8 mouse cellular contexts compared by ENCODE assay signal in genomic region chr7:30873083-30873482, GRCm38 (mm10). TPM values are rescaled to one million over a fixed set of nuclear protein-coding genes. Genes with fewer than 3 reads are reported as not detected.
A peak's percentile ranks its signal among the peaks of the same experiment; 100 is the strongest.
DNase-seq lines count a peak whose midpoint lies in the region; ATAC-seq and TF ChIP-seq lines count a peak whose summit lies in the region.

No protein-coding gene starts in this region.

- intact Hi-C loops in gastrocnemius, adult 2 months (cut with DNase I) = loop anchor here (2.0 to 10.0 kb wide), 2 partner anchors 102 to 222 kb away; no protein-coding TSS in a partner anchor

- no peak overlapping the region for H3K27ac ChIP-seq in cerebellum, adult 2 months (ENCODE audit: insufficient read depth, low read length)
- H3K27ac ChIP-seq in gastrocnemius, adult 2 months = no peak overlapping the region
- no peak overlapping the region for H3K27ac ChIP-seq in hindbrain, embryonic 16.5 days (ENCODE audit: low read depth, low read length)

- peak; percentile 13 for DNase-seq in MN1 (ENCODE audit: low spot score)
- DNase-seq in cerebellum, adult 2 months = peak; percentile 61 to 64
- DNase-seq in gastrocnemius, adult 2 months = peak; percentile 78
- DNase-seq in layer of hippocampus, postnatal 36 days = peak; percentile 50 to 57
- DNase-seq in right cerebral cortex, adult 18-20 months = peak; percentile 57
- peak; percentile 42 to 67 for DNase-seq in urinary bladder, adult 18-20 months (ENCODE audit: low spot score in 2 of 2)

- 17% methylated on average over 15 of the region's 15 CpGs for WGBS in cerebellum, adult 2 months
- WGBS in hindbrain, embryonic 16.5 days = 22% methylated on average over 15 of the region's 15 CpGs

- TF ChIP-seq CTCF in cerebellum, adult 2 months (IDR thresholded peaks at IDR 0.05; ENCODE audit: borderline replicate concordance, insufficient read depth, low read depth, low read length) = peak; percentile 63
- TF ChIP-seq CTCF in gastrocnemius, adult 2 months (IDR thresholded peaks at IDR 0.05) = peak; percentile 75

- peak overlapping the region; percentile 42 for H3K4me2 ChIP-seq in hindbrain, embryonic 16.5 days (ENCODE audit: low read length)

- no peaks in the 10 kb centered on the region for H3K36me3 ChIP-seq in hindbrain, embryonic 16.5 days (ENCODE audit: control insufficient read depth, insufficient read depth, low read length)

- ATAC-seq in hindbrain, embryonic 16.5 days = no peak
- ATAC-seq in megakaryocyte, adult 5-6 weeks (ENCODE audit: poor library complexity, severe bottlenecking) = peak; percentile 95

- no peak for TF ChIP-seq POLR2A in cerebellum, adult 2 months (IDR thresholded peaks at IDR 0.05; ENCODE audit: borderline replicate concordance, insufficient read depth, low read length)

- H3K27me3 ChIP-seq in cerebellum, adult 2 months (ENCODE audit: control insufficient read depth, insufficient read depth, low read length) = no peaks in the 10 kb centered on the region
- H3K27me3 ChIP-seq in hindbrain, embryonic 16.5 days (replicated peaks; ENCODE audit: control insufficient read depth, insufficient read depth, low read length) = no peaks in the 10 kb centered on the region; the same call in 1 of the 2 replicates

- H3K9me3 ChIP-seq in hindbrain, embryonic 16.5 days (ENCODE audit: control insufficient read depth, low read length) = no peaks in the 10 kb centered on the region

- H3K4me3 ChIP-seq in cerebellum, adult 2 months (replicated peaks; ENCODE audit: insufficient read depth, low read depth, low read length) = no peak overlapping the region
- peak overlapping the region; percentile 34; the same call in 1 of the 2 replicates for H3K4me3 ChIP-seq in gastrocnemius, adult 2 months
- no peak overlapping the region for H3K4me3 ChIP-seq in hindbrain, embryonic 16.5 days (ENCODE audit: low read length)

- no peaks in the 10 kb centered on the region for H3K4me1 ChIP-seq in cerebellum, adult 2 months (ENCODE audit: control insufficient read depth, insufficient read depth, low read length)
- no peaks in the 10 kb centered on the region for H3K4me1 ChIP-seq in hindbrain, embryonic 16.5 days (ENCODE audit: control insufficient read depth, insufficient read depth, low read depth, low read length)

- H3K9ac ChIP-seq in hindbrain, embryonic 16.5 days (ENCODE audit: low read depth, low read length) = no peak overlapping the region

RNA-seq across cellular contexts. Expression of gene Cd22, which starts 7.1 kb away (rescaled TPM):
- polyA plus RNA-seq in cerebellum, adult 2 months (2012; rRNA removed) = 0.11 and 0.19 TPM in 2 replicates
- under 1 TPM in 1 of 2 experiments, not detected in 1; 0.31 TPM for total RNA-seq in gastrocnemius, adult 2 months (2021)
- polyA plus RNA-seq in hindbrain, embryonic 16.5 days (2015; fragmentation: Nextera tagmentation; extraction: Ambion mirVana) = 0.26 TPM in 1 of 2 replicates, not detected in the other
- not detected for total RNA-seq in layer of hippocampus, postnatal 36 days (2021)
- total RNA-seq in megakaryocyte, adult 5-6 weeks (2015) = 1.9 and 2.7 TPM in 2 replicates
- total RNA-seq in megakaryocyte, adult 5-6 weeks (2017) = 10.5 and 10.8 TPM in 2 replicates

RNA-seq across cellular contexts. Expression of gene Ffar1, which starts 11.7 kb away (rescaled TPM):
- not detected in 2 replicates for polyA plus RNA-seq in cerebellum, adult 2 months (2012; rRNA removed)
- not detected for total RNA-seq in gastrocnemius, adult 2 months (2021)
- polyA plus RNA-seq in hindbrain, embryonic 16.5 days (2015; fragmentation: Nextera tagmentation; extraction: Ambion mirVana) = 0.06 TPM in 1 of 2 replicates, not detected in the other
- total RNA-seq in layer of hippocampus, postnatal 36 days (2021) = not detected
- total RNA-seq in megakaryocyte, adult 5-6 weeks (2015) = 0.09 TPM in 1 of 2 replicates, not detected in the other
- total RNA-seq in megakaryocyte, adult 5-6 weeks (2017) = 0.07 TPM in 1 of 2 replicates, not detected in the other

RNA-seq across cellular contexts. Expression of gene Ffar3, which starts 17.1 kb away (rescaled TPM):
- not detected in 2 replicates for polyA plus RNA-seq in cerebellum, adult 2 months (2012; rRNA removed)
- total RNA-seq in gastrocnemius, adult 2 months (2021) = not detected
- 0.09 and 0.21 TPM in 2 replicates for polyA plus RNA-seq in hindbrain, embryonic 16.5 days (2015; fragmentation: Nextera tagmentation; extraction: Ambion mirVana)
- total RNA-seq in layer of hippocampus, postnatal 36 days (2021) = not detected
- not detected in 2 replicates for total RNA-seq in megakaryocyte, adult 5-6 weeks (2015)
- total RNA-seq in megakaryocyte, adult 5-6 weeks (2017) = not detected in 2 replicates

RNA-seq across cellular contexts. Expression of gene Mag, which starts 41.6 kb away (rescaled TPM):
- 683 and 783 TPM in 2 replicates for polyA plus RNA-seq in cerebellum, adult 2 months (2012; rRNA removed)
- total RNA-seq in gastrocnemius, adult 2 months (2021) = under 1 TPM; 0.22 to 0.71 TPM
- polyA plus RNA-seq in hindbrain, embryonic 16.5 days (2015; fragmentation: Nextera tagmentation; extraction: Ambion mirVana) = 5.3 and 5.8 TPM in 2 replicates
- total RNA-seq in layer of hippocampus, postnatal 36 days (2021) = 100 to 1,000 TPM; 196 to 197 TPM
- 0.87 and 0.89 TPM in 2 replicates for total RNA-seq in megakaryocyte, adult 5-6 weeks (2015)
- 0.95 and 1.1 TPM in 2 replicates for total RNA-seq in megakaryocyte, adult 5-6 weeks (2017)

RNA-seq across cellular contexts. Expression of gene Ffar2, which starts 49.5 kb away (rescaled TPM):
- polyA plus RNA-seq in cerebellum, adult 2 months (2012; rRNA removed) = 0.03 TPM in 1 of 2 replicates, not detected in the other
- total RNA-seq in gastrocnemius, adult 2 months (2021) = under 1 TPM in 1 of 2 experiments, not detected in 1; 0.14 TPM
- 0.10 and 0.25 TPM in 2 replicates for polyA plus RNA-seq in hindbrain, embryonic 16.5 days (2015; fragmentation: Nextera tagmentation; extraction: Ambion mirVana)
- not detected for total RNA-seq in layer of hippocampus, postnatal 36 days (2021)
- total RNA-seq in megakaryocyte, adult 5-6 weeks (2015) = 3.4 and 4.0 TPM in 2 replicates
- total RNA-seq in megakaryocyte, adult 5-6 weeks (2017) = 12.2 and 15.3 TPM in 2 replicates

Comparison
In these comparisons a context has a peak if more than half of its experiments do, and no peak if none do; other contexts are left out.
1. DNase-seq: peak in every context shown above with its lines; median percentile 78 in gastrocnemius, adult 2 months; 62 in cerebellum, adult 2 months; 57 in right cerebral cortex, adult 18-20 months; 54 in urinary bladder, adult 18-20 months; 54 in layer of hippocampus, postnatal 36 days; 13 in MN1.